Mouse (Mus musculus) MEL (cell line): Measurements from ENCODE around the gene Creb3l2. TPM values are rescaled to one million over a fixed set of nuclear protein-coding genes. Genes with fewer than 3 reads are reported as not detected.
"Not testable (repeated sequence)": the region's sequence is repeated elsewhere in the genome, so short reads cannot be mapped to it uniquely, and the experiment has no call there.

Experiments used
- DNase-seq: peaks from one replicate; pipeline ENCODE4 v3.0.0; 2011; ENCODE audit warnings: low read depth, low spot score
- H3K27ac ChIP-seq: 2 replicates; pipeline ENCODE4 v1.5.1; 2012; ENCODE audit warnings: low read depth, mild to moderate bottlenecking, control low read depth, low read length, moderate library complexity; ENCODE audit not compliant: control insufficient read depth
- H3K27me3 ChIP-seq, 2 experiments: fragments of 150-350 bp in 1 of 2; sonication (generic) in 1 of 2; 2 replicates each; pipeline ENCODE4 v1.6.1; 2012; ENCODE audit warnings: low read length in 2 of 2, mild to moderate bottlenecking in 2 of 2, improper control_type of control experiment in 1 of 2, moderate library complexity in 1 of 2; ENCODE audit not compliant: insufficient read depth in 2 of 2, control insufficient read depth in 1 of 2
- H3K36me3 ChIP-seq, 2 experiments: 2 replicates each; pipeline ENCODE4 v1.6.1; 2012 to 2014; ENCODE audit warnings: low read length in 2 of 2, improper control_type of control experiment in 1 of 2, inconsistent platforms in 1 of 2, mild to moderate bottlenecking in 1 of 2; ENCODE audit not compliant: insufficient read depth in 2 of 2, control insufficient read depth in 1 of 2
- H3K4me1 ChIP-seq, 2 experiments: fragments of 150-350 bp in 1 of 2; sonication (generic) in 1 of 2; 2 replicates each; pipeline ENCODE4 v1.6.1; 2012; ENCODE audit warnings: low read length in 2 of 2, improper control_type of control experiment in 1 of 2, mild to moderate bottlenecking in 1 of 2; ENCODE audit not compliant: insufficient read depth in 2 of 2, control insufficient read depth in 1 of 2
- H3K4me3 ChIP-seq, 2 experiments: fragments of 150-350 bp in 1 of 2; sonication (generic) in 1 of 2; 2 replicates each; pipeline ENCODE4 v1.5.1; 2012; ENCODE audit warnings: low read depth in 2 of 2, low read length in 2 of 2, mild to moderate bottlenecking in 2 of 2, moderate library complexity in 2 of 2, control low read depth in 1 of 2, improper control_type of control experiment in 1 of 2; ENCODE audit not compliant: control insufficient read depth in 1 of 2, insufficient read depth in 1 of 2
- H3K79me2 ChIP-seq: 2 replicates; pipeline ENCODE4 v1.6.1; 2012; ENCODE audit warnings: mild to moderate bottlenecking, low read length, moderate library complexity; ENCODE audit not compliant: control insufficient read depth, poor library complexity, insufficient read depth
- H3K9ac ChIP-seq: 2 replicates; pipeline ENCODE4 v1.6.1; 2012; ENCODE audit warnings: low read depth, mild to moderate bottlenecking, control low read depth, low read length, moderate library complexity; ENCODE audit not compliant: control insufficient read depth, poor library complexity, severe bottlenecking
- H3K9me3 ChIP-seq: fragments of 150-350 bp; sonication (generic); replicated peaks from 2 replicates; pipeline ENCODE4 v1.6.1; 2012; ENCODE audit warnings: mild to moderate bottlenecking, low read length, improper control_type of control experiment, moderate library complexity; ENCODE audit not compliant: insufficient read depth
- BHLHE40 ChIP-seq: IDR thresholded peaks from 2 replicates; pipeline ENCODE4 v1.6.1; 2012; ENCODE audit warnings: low read depth, mild to moderate bottlenecking, inconsistent platforms, low read length, improper control_type of control experiment, borderline replicate concordance
- CHD1 ChIP-seq: IDR thresholded peaks from 2 replicates; pipeline ENCODE4 v1.6.1; 2012; ENCODE audit warnings: low read depth, mild to moderate bottlenecking, inconsistent platforms, low read length, improper control_type of control experiment
- CTCF ChIP-seq, 3 experiments: IDR thresholded peaks in 2 of 3; conservative IDR thresholded peaks in 1 of 3; 2 replicates each; pipeline ENCODE4 v1.5.1; 2011 to 2012; ENCODE audit warnings: low read length in 3 of 3, low read depth in 2 of 3, mild to moderate bottlenecking in 2 of 3, improper control_type of control experiment in 1 of 3, inconsistent platforms in 1 of 3, mixed read lengths in 1 of 3, moderate library complexity in 1 of 3; ENCODE audit not compliant: control insufficient read depth in 1 of 3, insufficient read depth in 1 of 3, poor library complexity in 1 of 3, severe bottlenecking in 1 of 3
- ETS1 ChIP-seq: IDR thresholded peaks from 2 replicates; pipeline ENCODE4 v1.6.1; 2012; ENCODE audit warnings: low read depth, mild to moderate bottlenecking, inconsistent platforms, low read length, improper control_type of control experiment, moderate library complexity
- HCFC1 ChIP-seq: IDR thresholded peaks from 2 replicates; pipeline ENCODE4 v1.6.1; 2012; ENCODE audit warnings: low read depth, mild to moderate bottlenecking, inconsistent platforms, low read length, improper control_type of control experiment, moderate library complexity
- JUND ChIP-seq: IDR thresholded peaks from 2 replicates; pipeline ENCODE4 v1.6.1; 2011; ENCODE audit warnings: low read depth, mild to moderate bottlenecking, improper control_type of control experiment, low read length
- KAT2A ChIP-seq: conservative IDR thresholded peaks from 2 replicates; pipeline ENCODE4 v1.6.1; 2012; ENCODE audit warnings: low read depth, low read length, improper control_type of control experiment, inconsistent platforms
- MAX ChIP-seq: IDR thresholded peaks from 2 replicates; pipeline ENCODE4 v1.6.1; 2011; ENCODE audit warnings: low read length, improper control_type of control experiment
- MAZ ChIP-seq: IDR thresholded peaks from 2 replicates; pipeline ENCODE4 v1.6.1; 2012; ENCODE audit warnings: low read depth, mild to moderate bottlenecking, inconsistent platforms, low read length, improper control_type of control experiment
- MEF2A ChIP-seq: IDR thresholded peaks from 2 replicates; pipeline ENCODE4 v1.6.1; 2014; ENCODE audit warnings: low read depth, mild to moderate bottlenecking, inconsistent platforms, low read length, improper control_type of control experiment; ENCODE audit not compliant: poor library complexity, insufficient replicate concordance, severe bottlenecking; ENCODE audit errors: extremely low read depth
- MYC ChIP-seq: IDR thresholded peaks from 2 replicates; pipeline ENCODE4 v1.6.1; 2011; ENCODE audit warnings: low read depth, mild to moderate bottlenecking, low read length, improper control_type of control experiment, moderate library complexity
- NELFE ChIP-seq: IDR thresholded peaks from 2 replicates; pipeline ENCODE4 v1.6.1; 2011; ENCODE audit warnings: low read depth, low read length, improper control_type of control experiment
- POLR2AphosphoS2 ChIP-seq: IDR thresholded peaks from 2 replicates; pipeline ENCODE4 v1.6.1; 2011; ENCODE audit warnings: low read length, improper control_type of control experiment
- POLR2AphosphoS5 ChIP-seq: IDR thresholded peaks from 2 replicates; pipeline ENCODE4 v1.6.1; 2012; ENCODE audit warnings: low read depth, borderline replicate concordance, mild to moderate bottlenecking, inconsistent platforms, low read length, moderate library complexity, mixed read lengths
- SMC3 ChIP-seq: IDR thresholded peaks from 2 replicates; pipeline ENCODE4 v1.6.1; 2011; ENCODE audit warnings: low read depth, low read length, improper control_type of control experiment
- TAL1 ChIP-seq: IDR thresholded peaks from 2 replicates; pipeline ENCODE4 v1.6.1; 2012; ENCODE audit warnings: mild to moderate bottlenecking, inconsistent platforms, low read length, moderate library complexity, mixed read lengths
- USF2 ChIP-seq, 2 experiments: IDR thresholded peaks; 2 replicates each; pipeline ENCODE4 v1.6.1; 2011 to 2012; ENCODE audit warnings: improper control_type of control experiment in 2 of 2, low read length in 2 of 2, borderline replicate concordance in 1 of 2, inconsistent platforms in 1 of 2, low read depth in 1 of 2, mild to moderate bottlenecking in 1 of 2; ENCODE audit not compliant: insufficient read depth in 1 of 2
- ZKSCAN1 ChIP-seq: IDR thresholded peaks from 2 replicates; pipeline ENCODE4 v1.6.1; 2012; ENCODE audit warnings: low read depth, mild to moderate bottlenecking, inconsistent platforms, low read length, improper control_type of control experiment, moderate library complexity
- ZNF384 ChIP-seq: IDR thresholded peaks from 2 replicates; pipeline ENCODE4 v1.6.1; 2012; ENCODE audit warnings: low read depth, mild to moderate bottlenecking, inconsistent platforms, low read length, improper control_type of control experiment
- polyA plus RNA-seq, 2 experiments: library from polyadenylated mRNA; stranded (reverse) in 1 of 2; unstranded in 1 of 2; fragments of >175 nt in 1 of 2; fragments of >200 nt in 1 of 2; gene quantifications; 2 replicates each; pipeline versions ENCODE4 v1.2.1 to v1.2.4; 2012; ENCODE audit warnings: low replicate concordance in 2 of 2, low read depth in 1 of 2; ENCODE audit not compliant: insufficient read length in 2 of 2, insufficient read depth in 1 of 2, missing spikeins in 1 of 2
- total RNA-seq: library from RNA; depleted of rRNA; stranded (reverse); fragments of 300-350 nt; gene quantifications from 2 replicates; pipeline ENCODE4 v1.2.3, GENCODE M21; 2012

Creb3l2 gene
- total and polyA plus RNA-seq, 3 experiments, result not detected

DNA sequence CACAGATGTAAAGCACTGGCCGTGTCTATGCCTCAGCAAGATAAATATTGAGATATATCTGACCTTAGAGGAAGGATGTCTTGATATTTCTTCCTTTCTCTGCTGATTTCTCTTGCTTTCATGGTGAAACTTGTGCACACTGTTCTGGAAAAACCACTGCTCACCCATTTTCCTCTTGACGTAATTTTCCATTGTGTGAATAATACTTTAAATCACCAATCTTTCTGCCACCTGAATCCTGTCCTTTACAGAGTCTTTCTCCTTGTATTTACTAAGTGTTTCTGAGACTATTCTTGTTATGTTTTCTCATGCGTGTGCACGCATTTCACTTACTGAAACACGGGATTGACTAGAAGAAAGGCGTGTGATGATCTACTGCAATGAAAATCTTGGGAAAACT, 18.7 kb upstream of the Creb3l2 start:
- H3K27ac ChIP-seq, result no peak overlapping the region
- H3K79me2 ChIP-seq, result no peaks in the 10 kb centered on the region
- no peaks in the 10 kb centered on the region for H3K4me1 ChIP-seq
- no peaks in the 10 kb centered on the region for H3K27me3 ChIP-seq
- no peak for DNase-seq
- no peaks in the 10 kb centered on the region for H3K36me3 ChIP-seq
- TF ChIP-seq CTCF (IDR thresholded peaks at IDR 0.05 in 2 of 3, conservative IDR thresholded peaks at IDR 0.05 in 1 of 3; ENCODE audit: control insufficient read depth in 1 of 3, insufficient read depth in 1 of 3, low read depth in 2 of 3, low read length in 3 of 3, poor library complexity in 1 of 3, severe bottlenecking in 1 of 3) (no peak), JUND (no peak), MYC (no peak), SMC3 (no peak), USF2 (IDR thresholded peaks at IDR 0.05; ENCODE audit: borderline replicate concordance in 1 of 2, insufficient read depth in 1 of 2, low read depth in 1 of 2, low read length in 2 of 2) (no peak), ETS1 (no peak), CHD1 (no peak), NELFE (no peak), HCFC1 (no peak), ZKSCAN1 (no peak), BHLHE40 (no peak), POLR2AphosphoS2 (no peak), MAZ (no peak), POLR2AphosphoS5 (no peak), KAT2A (no peak), MAX (no peak), MEF2A (no peak), TAL1 (no peak), ZNF384 (no peak)
- no peak overlapping the region for H3K9ac ChIP-seq
- H3K4me3 ChIP-seq, result no peak overlapping the region
- H3K9me3 ChIP-seq, result no peaks in the 10 kb centered on the region

DNA sequence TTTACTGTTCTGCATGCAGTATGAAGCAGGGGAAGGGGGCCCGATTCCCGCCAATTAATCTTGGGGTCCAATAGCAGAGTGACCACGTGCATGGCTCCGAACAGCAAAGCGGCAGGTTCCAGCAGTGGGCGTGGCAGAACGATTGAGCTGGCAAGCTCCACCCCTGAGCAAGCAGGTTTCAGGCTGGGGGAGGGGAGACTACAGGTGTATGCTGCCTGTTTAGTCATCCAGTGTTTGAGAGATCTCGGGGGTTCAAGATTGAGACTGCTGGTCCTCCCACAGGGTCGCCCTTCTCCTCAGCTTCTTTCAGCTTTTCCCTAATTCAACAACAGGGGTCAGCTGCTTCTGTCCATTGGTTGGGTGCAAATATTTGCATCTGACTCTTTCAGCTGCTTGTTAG, 17.7 kb upstream of the Creb3l2 start:
- not testable (repeated sequence) for DNase-seq, H3K27me3 ChIP-seq

More for the DNA sequence above, 17.7 kb upstream of the Creb3l2 start:
- H3K36me3 ChIP-seq, H3K4me3 ChIP-seq, H3K9me3 ChIP-seq, H3K4me1 ChIP-seq, H3K79me2 ChIP-seq, H3K9ac ChIP-seq, H3K27ac ChIP-seq: not testable (repeated sequence)
